Mouse (Mus musculus): Measurements from ENCODE around the gene Mmel1. TPM values are rescaled to one million over a fixed set of nuclear protein-coding genes. Genes with fewer than 3 reads are reported as not detected.
A peak's percentile ranks its signal among the peaks of the same experiment; 100 is the strongest.

Gene Mmel1
- polyA plus RNA-seq, 1 experiment from 2014 or later, result 0.56 TPM

DNA sequence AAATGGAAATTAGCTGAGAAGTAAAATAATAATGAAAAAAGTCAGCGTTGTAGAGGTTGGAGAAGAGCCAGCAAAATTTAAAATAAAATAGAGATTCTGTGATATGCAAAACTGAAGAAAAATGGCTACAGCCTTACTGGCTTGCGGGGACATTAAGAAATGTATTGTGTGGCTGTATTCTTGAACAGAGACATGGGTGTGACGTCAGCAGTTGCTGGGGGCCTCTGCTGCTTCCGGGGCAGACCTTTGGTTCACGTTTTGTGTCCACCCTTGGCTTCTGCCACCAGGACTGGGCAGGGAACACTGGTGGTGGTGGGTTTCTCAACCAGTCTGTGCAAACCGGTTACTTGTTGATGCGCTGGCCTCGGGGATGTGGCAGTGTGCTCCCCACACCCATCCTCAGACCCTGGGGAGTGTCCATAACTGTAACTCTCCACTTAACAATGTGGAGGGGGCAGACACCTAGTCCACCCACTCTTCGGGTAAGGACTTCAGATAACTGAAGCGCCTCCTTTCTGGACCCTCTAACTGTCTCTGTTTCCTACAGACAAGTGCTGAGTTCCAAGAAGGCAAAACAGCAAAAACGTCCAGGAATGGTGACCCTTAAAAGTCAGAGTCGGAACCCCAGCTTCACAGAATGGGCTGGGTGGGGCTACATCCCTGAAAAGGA lies 14.6 kb upstream of the Mmel1 start:
- Histone ChIP-seq H3K9ac (replicated peaks) (no peak overlapping the region), H3K4me2 (replicated peaks) (peak overlapping the region; percentile 74), H3K4me1 (peaks cover 16% of the 10 kb centered on the region), H3K36me3 (no peaks in the 10 kb centered on the region), H3K27me3 (peaks cover 19% of the 10 kb centered on the region), H3K27ac (replicated peaks) (no peak overlapping the region), H3K4me3 (no peak overlapping the region), H3K9me3 (no peaks in the 10 kb centered on the region)
- no peak for ATAC-seq (replicated peaks)
- 55% methylated on average over 12 of the region's 12 CpGs for WGBS

- Histone ChIP-seq H3K9ac (replicated peaks) (peak overlapping the region; percentile 54), H3K4me3 (peak overlapping the region; percentile 52), H3K36me3 (no peaks in the 10 kb centered on the region), H3K27ac (replicated peaks) (peak overlapping the region; percentile 88), H3K27me3 (peaks cover 19% of the 10 kb centered on the region), H3K4me2 (replicated peaks) (peak overlapping the region; percentile 74), H3K9me3 (no peaks in the 10 kb centered on the region), H3K4me1 (peaks cover 16% of the 10 kb centered on the region)
- under 1% methylated on average over 104 of the region's 110 CpGs for WGBS
- ATAC-seq (replicated peaks), result peak; percentile 95
Measured at GRCm38 (mm10) chr4:154855721-154856479, 13.5 kb upstream of the Mmel1 start.

DNA sequence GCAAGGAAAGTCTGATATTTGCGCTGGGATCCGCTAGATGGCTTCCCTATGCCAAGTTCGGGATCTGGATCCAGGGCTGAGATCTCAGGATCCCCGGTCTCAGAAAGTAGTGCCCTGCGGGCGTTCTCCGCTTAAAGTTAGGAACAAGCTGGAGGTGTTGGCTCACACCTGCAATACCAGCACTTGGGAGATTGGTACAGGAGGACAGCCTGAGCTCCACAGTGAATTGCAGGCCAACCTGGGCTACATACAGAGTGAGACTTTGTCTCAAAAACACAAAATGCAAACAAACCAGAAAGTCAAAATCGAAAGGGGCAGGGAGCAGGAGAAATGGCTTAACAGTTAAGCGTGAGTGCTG lies 12.9 kb upstream of the Mmel1 start:
- Histone ChIP-seq H3K27me3 (peaks cover 19% of the 10 kb centered on the region), H3K9ac (replicated peaks) (peak overlapping the region; percentile 54), H3K27ac (replicated peaks) (peak overlapping the region; percentile 88), H3K4me1 (peaks cover 16% of the 10 kb centered on the region), H3K36me3 (no peaks in the 10 kb centered on the region), H3K9me3 (no peaks in the 10 kb centered on the region), H3K4me2 (replicated peaks) (peak overlapping the region; percentile 74), H3K4me3 (peak overlapping the region; percentile 52)
- WGBS, result 18% methylated on average over 9 of the region's 9 CpGs
- no peak; the same call in 1 of the 2 replicates for ATAC-seq (replicated peaks)

- H3K9me3 ChIP-seq, result no peaks in the 10 kb centered on the region
- H3K9ac ChIP-seq (replicated peaks), result no peak overlapping the region
- no peak overlapping the region; the same call in 1 of the 2 replicates for H3K4me2 ChIP-seq (replicated peaks)
- H3K4me1 ChIP-seq, result peaks cover 16% of the 10 kb centered on the region
- H3K4me3 ChIP-seq, result no peak overlapping the region
- 92% methylated on average over 7 of the region's 7 CpGs for WGBS
- 0 out of 2 replicates have a peak, but pooled peaks have one; percentile 3 for ATAC-seq (replicated peaks)
- no peaks in the 10 kb centered on the region for H3K36me3 ChIP-seq
- peaks cover 19% of the 10 kb centered on the region for H3K27me3 ChIP-seq
- no peak overlapping the region for H3K27ac ChIP-seq (replicated peaks)
Measured at GRCm38 (mm10) chr4:154856882-154857281, 12.5 kb upstream of the Mmel1 start.

GRCm38 (mm10) chr4:154857366-154858240 lies 11.8 kb upstream of the Mmel1 start:
- H3K27me3 ChIP-seq, result peaks cover 19% of the 10 kb centered on the region
- WGBS, result 82% methylated on average over 10 of the region's 10 CpGs
- H3K4me2 ChIP-seq (replicated peaks), result no peak overlapping the region
- H3K4me1 ChIP-seq, result peaks cover 16% of the 10 kb centered on the region
- no peaks in the 10 kb centered on the region for H3K9me3 ChIP-seq
- no peak overlapping the region for H3K4me3 ChIP-seq
- H3K27ac ChIP-seq (replicated peaks), result no peak overlapping the region
- no peaks in the 10 kb centered on the region for H3K36me3 ChIP-seq
- no peak for ATAC-seq (replicated peaks)
- no peak overlapping the region for H3K9ac ChIP-seq (replicated peaks)

GRCm38 (mm10) chr4:154858601-154859000 lies 10.8 kb upstream of the Mmel1 start:
- 66% methylated on average over 3 of the region's 3 CpGs for WGBS
- ATAC-seq (replicated peaks), result no peak

DNA sequence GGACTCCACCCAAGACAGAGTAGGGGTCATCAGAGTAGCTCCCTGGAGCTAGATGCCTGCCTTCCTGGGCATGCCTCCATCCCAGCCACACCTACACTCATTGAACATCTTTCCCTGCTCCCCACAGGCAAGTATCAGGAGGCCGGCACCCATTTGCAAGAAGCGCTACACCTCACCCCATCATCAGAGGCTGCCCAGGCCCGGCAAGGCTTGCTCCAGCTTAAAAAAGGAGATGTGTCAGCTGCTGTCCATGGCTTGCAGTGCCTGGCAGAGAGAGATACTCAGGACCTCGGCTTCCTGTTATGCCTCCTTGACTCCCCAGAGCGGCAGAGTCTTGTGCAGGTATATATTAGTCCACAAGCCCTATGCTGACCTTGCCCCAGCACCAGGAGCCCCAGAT lies 7.4 kb upstream of the Mmel1 start:
- H3K4me3 ChIP-seq, result no peak overlapping the region
- 76% methylated on average over 5 of the region's 5 CpGs for WGBS
- H3K27ac ChIP-seq (replicated peaks), result no peak overlapping the region
- H3K9ac ChIP-seq (replicated peaks), result no peak overlapping the region
- ATAC-seq (replicated peaks), result no peak
- no peaks in the 10 kb centered on the region for H3K9me3 ChIP-seq
- peaks cover 13% of the 10 kb centered on the region for H3K4me1 ChIP-seq
- H3K36me3 ChIP-seq, result no peaks in the 10 kb centered on the region
- no peak overlapping the region for H3K4me2 ChIP-seq (replicated peaks)
- no peaks in the 10 kb centered on the region; the same call in 1 of the 2 replicates for H3K27me3 ChIP-seq

More at GRCm38 (mm10) chr4:154858601-154859000, 10.8 kb upstream of the Mmel1 start:
- no peaks in the 10 kb centered on the region for H3K9me3 ChIP-seq
- no peak overlapping the region for H3K9ac ChIP-seq (replicated peaks)
- H3K4me1 ChIP-seq, result peaks cover 16% of the 10 kb centered on the region
- no peak overlapping the region for H3K4me2 ChIP-seq (replicated peaks)
- H3K36me3 ChIP-seq, result no peaks in the 10 kb centered on the region
- peaks cover 19% of the 10 kb centered on the region for H3K27me3 ChIP-seq
- no peak overlapping the region for H3K27ac ChIP-seq (replicated peaks)
- no peak overlapping the region for H3K4me3 ChIP-seq

GRCm38 (mm10) chr4:154863436-154863935 lies 5.9 kb upstream of the Mmel1 start:
- Histone ChIP-seq H3K4me3 (no peak overlapping the region), H3K4me2 (replicated peaks) (no peak overlapping the region), H3K9me3 (no peaks in the 10 kb centered on the region), H3K4me1 (peaks cover 13% of the 10 kb centered on the region), H3K36me3 (no peaks in the 10 kb centered on the region), H3K27ac (replicated peaks) (peak overlapping the region; percentile 73; the same call in 1 of the 2 replicates), H3K27me3 (no peaks in the 10 kb centered on the region; the same call in 1 of the 2 replicates), H3K9ac (replicated peaks) (no peak overlapping the region)
- 88% methylated on average over 3 of the region's 3 CpGs for WGBS
- ATAC-seq (replicated peaks), result no peak

GRCm38 (mm10) chr4:154864271-154864771 lies 5.1 kb upstream of the Mmel1 start:
- Histone ChIP-seq H3K4me2 (replicated peaks) (peak overlapping the region; percentile 59), H3K4me1 (peaks cover 13% of the 10 kb centered on the region), H3K4me3 (peak overlapping the region; percentile 42), H3K27ac (replicated peaks) (peak overlapping the region; percentile 73), H3K36me3 (no peaks in the 10 kb centered on the region), H3K27me3 (no peaks in the 10 kb centered on the region; the same call in none of the 2 replicates), H3K9me3 (no peaks in the 10 kb centered on the region), H3K9ac (replicated peaks) (peak overlapping the region; percentile 50)
- peak; percentile 90 for ATAC-seq (replicated peaks)
- WGBS, result under 1% methylated on average over 18 of the region's 18 CpGs

- Histone ChIP-seq H3K27ac (replicated peaks) (peak overlapping the region; percentile 73; the same call in 1 of the 2 replicates), H3K4me3 (no peak overlapping the region), H3K4me2 (replicated peaks) (peak overlapping the region; percentile 59), H3K9ac (replicated peaks) (peak overlapping the region; percentile 50), H3K36me3 (no peaks in the 10 kb centered on the region), H3K4me1 (peaks cover 13% of the 10 kb centered on the region), H3K9me3 (no peaks in the 10 kb centered on the region), H3K27me3 (no peaks in the 10 kb centered on the region; the same call in 1 of the 2 replicates)
- 85% methylated on average over 18 of the region's 18 CpGs for whole genome bisulfite sequencing
- ATAC-seq (replicated peaks), result peak; percentile 39
Measured at GRCm38 (mm10) chr4:154864961-154865760, 4.2 kb upstream of the Mmel1 start.

GRCm38 (mm10) chr4:154866391-154866790 lies 3.0 kb upstream of the Mmel1 start:
- no peak overlapping the region for H3K4me3 ChIP-seq
- no peak overlapping the region for H3K4me2 ChIP-seq (replicated peaks)
- ATAC-seq (replicated peaks), result no peak
- H3K27ac ChIP-seq (replicated peaks), result no peak overlapping the region
- no peaks in the 10 kb centered on the region for H3K9me3 ChIP-seq
- H3K36me3 ChIP-seq, result no peaks in the 10 kb centered on the region
- H3K27me3 ChIP-seq, result no peaks in the 10 kb centered on the region; the same call in 1 of the 2 replicates
- H3K4me1 ChIP-seq, result peaks cover 13% of the 10 kb centered on the region
- H3K9ac ChIP-seq (replicated peaks), result no peak overlapping the region
- 87% methylated on average over 5 of the region's 5 CpGs for WGBS

Measured in forebrain, embryonic 15.5 days (tissue).